Mouse (Mus musculus) left cerebral cortex, adult 6 months (tissue): ENCODE measurements around the gene Fcrl1. TPM values are rescaled to one million over a fixed set of nuclear protein-coding genes. Genes with fewer than 3 reads are reported as not detected.

Experiments used
- long read RNA-seq, 2 experiments: library from polyadenylated mRNA; unstranded; transcript quantifications; one replicate each; pipeline ENCODE4 v2.0.0; 2019 to 2020
- polyA plus RNA-seq: library from polyadenylated mRNA; unstranded; fragments of <200 nt; fragmentation: Nextera tagmentation; gene quantifications from 2 replicates; pipeline ENCODE4 v1.2.3, GENCODE M21; 2021

Fcrl1 gene
- polyA plus RNA-seq, result 0.40 and 0.61 TPM in 2 replicates
- long read RNA-seq, experiment 1, partial matches to known transcripts, result 0 of 1 reads
- long read RNA-seq, experiment 1, other reads (novel, unspliced or antisense), result 1 of 1 reads
- long read RNA-seq, experiment 2, result 0 reads

GRCm38 (mm10) chr3:87376195-87377165 lies at the start of gene Fcrl1:
Gene Fcrl1 (plus strand): TSS chr3:87376387.

GRCm38 (mm10) chr3:87357581-87357980 lies 18.6 kb upstream of the Fcrl1 start, which contains the start of gene Cd5l:
Gene Cd5l (plus strand): TSS chr3:87357881.

GRCm38 (mm10) chr3:87435479-87435878 lies 59.3 kb downstream of the Fcrl1 start, which contains the start of gene Fcrl5:
Gene Fcrl5 (plus strand): TSS chr3:87435773.

Other genes starting within 250 kb of the Fcrl1 start
- 0.15 and 0.25 TPM in 2 replicates for gene Kirrel, start 201.6 kb upstream of the Fcrl1 start, polyA plus RNA-seq
- 26.6 and 29.8 TPM in 2 replicates for gene Fcrls, start 112.6 kb upstream of the Fcrl1 start, polyA plus RNA-seq
- not detected in 2 replicates for gene Cd5l, start 18.5 kb upstream of the Fcrl1 start, polyA plus RNA-seq
- 0.04 TPM in 1 of 2 replicates, not detected in the other for gene Fcrl5, start 59.4 kb downstream of the Fcrl1 start, polyA plus RNA-seq
- 2.0 and 2.8 TPM in 2 replicates for gene Etv3, start 149.0 kb downstream of the Fcrl1 start, polyA plus RNA-seq
- gene Arhgef11, start 241.2 kb downstream of the Fcrl1 start, polyA plus RNA-seq, result 4.0 and 9.7 TPM in 2 replicates